23 mouse cellular contexts compared by ENCODE assay signal in the genomic region with DNA sequence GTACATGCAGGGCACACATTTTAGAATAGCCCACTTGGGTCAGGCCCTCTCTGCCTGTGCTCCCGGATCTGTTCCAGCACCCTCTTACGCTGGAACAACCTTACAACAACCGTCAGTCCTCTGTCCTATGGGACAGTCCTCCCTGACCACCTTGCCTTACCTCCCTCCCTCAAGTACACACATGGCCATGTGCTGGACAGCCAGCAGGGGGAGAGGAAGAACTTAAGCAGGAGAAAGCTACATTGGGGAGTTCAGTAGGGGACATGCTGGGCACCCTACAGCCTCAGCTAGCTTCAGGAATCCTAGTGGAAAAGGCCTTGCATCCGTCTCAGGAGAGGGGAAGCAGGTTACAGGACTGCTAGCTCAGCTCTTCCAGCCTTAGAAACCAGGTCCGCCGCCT. TPM values are rescaled to one million over a fixed set of nuclear protein-coding genes. Genes with fewer than 3 reads are reported as not detected.
DNase-seq lines count a peak whose midpoint lies in the region; ATAC-seq and TF ChIP-seq lines count a peak whose summit lies in the region.
"Had no signal": no experiment of that assay in that cellular context is flagged by ENCODE, and none has a peak within 500 bp of the region (broad histone marks: within the 10 kb centered on the region; RNA-seq: fewer than 3 reads in every experiment).

No protein-coding gene starts in this region.

- H3K9ac ChIP-seq in lung, postnatal 0 days (replicated peaks; ENCODE audit: low read depth) = no peak overlapping the region
- H3K9ac ChIP-seq: hindbrain, embryonic 12.5 days; limb, embryonic 15.5 days had no signal

- peak; percentile 28; the same call in 1 of the 2 replicates for TF ChIP-seq CTCF in gastrocnemius, adult 2 months (IDR thresholded peaks at IDR 0.05)
- TF ChIP-seq CTCF in left cerebral cortex, adult 2 months (IDR thresholded peaks at IDR 0.05) = peak; percentile 34
- TF ChIP-seq CTCF in lung, postnatal 0 days (IDR thresholded peaks at IDR 0.05) = peak; percentile 61
- TF ChIP-seq CTCF in embryonic fibroblast, embryonic 13.5 days (IDR thresholded peaks at IDR 0.05; ENCODE audit: borderline replicate concordance, insufficient read depth, low read length) = peak; percentile 13; the same call in 1 of the 2 replicates

- intact Hi-C loops in gastrocnemius, adult 2 months (cut with DNase I) = no loop called here
- intact Hi-C loops in gastrocnemius, postnatal 36 days (cut with DNase I) = no loop called here
- intact Hi-C loops in left cerebral cortex, adult 2 months (cut with DNase I) = loop anchor here (5.0 kb wide), 1 partner anchor 49 kb away; no protein-coding TSS in a partner anchor
- intact Hi-C loops in left cerebral cortex, postnatal 14 days (cut with DNase I) = no loop called here

- no peak for TF ChIP-seq EP300 in lung, postnatal 0 days (IDR thresholded peaks at IDR 0.05)

- ATAC-seq in lung, postnatal 0 days = no peak
- ATAC-seq: inflammation-experienced regulatory T-cells, adult 6 months; midbrain, embryonic 15.5 days had no signal

- TF ChIP-seq POLR2A in embryonic fibroblast, embryonic 13.5 days (IDR thresholded peaks at IDR 0.05; ENCODE audit: low read depth, low read length) = no peak

- peaks cover 9% of the 10 kb centered on the region for H3K4me1 ChIP-seq in lung, postnatal 0 days (ENCODE audit: insufficient read depth, low read depth, low read length)
- no peaks in the 10 kb centered on the region for H3K4me1 ChIP-seq in embryonic fibroblast, embryonic 13.5 days (ENCODE audit: control insufficient read depth, insufficient read depth, low read length)

- 0 out of 2 replicates have a peak overlapping the region, but pooled peaks have one; percentile 8 for H3K27ac ChIP-seq in gastrocnemius, adult 2 months
- H3K27ac ChIP-seq in left cerebral cortex, adult 2 months = no peak overlapping the region
- no peak overlapping the region for H3K27ac ChIP-seq in lung, postnatal 0 days (ENCODE audit: low read length)
- H3K27ac ChIP-seq in embryonic fibroblast, embryonic 13.5 days (ENCODE audit: insufficient read depth, low read length) = no peak overlapping the region
- H3K27ac ChIP-seq: forebrain, embryonic 10.5 days; hindbrain, embryonic 12.5 days; limb, embryonic 15.5 days; midbrain, embryonic 15.5 days had no signal

- no peaks in the 10 kb centered on the region for H3K9me3 ChIP-seq in lung, postnatal 0 days (ENCODE audit: low read length)
- H3K9me3 ChIP-seq: forebrain, embryonic 10.5 days; hindbrain, embryonic 12.5 days; limb, embryonic 15.5 days; midbrain, embryonic 15.5 days had no signal

- 0 out of 2 replicates have a peak, but pooled peaks cover 3% of the 10 kb centered on the region for H3K36me3 ChIP-seq in lung, postnatal 0 days (ENCODE audit: insufficient read depth, low read length)
- H3K36me3 ChIP-seq: forebrain, embryonic 10.5 days; hindbrain, embryonic 12.5 days; limb, embryonic 15.5 days; midbrain, embryonic 15.5 days had no signal

- no peak for DNase-seq in gastrocnemius, adult 2 months
- DNase-seq in gastrocnemius, postnatal 36 days = no peak
- no peak for DNase-seq in left cerebral cortex, adult 2 months (ENCODE audit: extremely low spot score in 1 of 2, low spot score in 2 of 2)
- no peak for DNase-seq in left cerebral cortex, postnatal 14 days (ENCODE audit: low spot score in 2 of 2)
- DNase-seq in lung, postnatal 0 days (ENCODE audit: low spot score) = no peak
- DNase-seq in lung, postnatal 10 days = no peak
- no peak for DNase-seq in cerebellum, adult 11-12 months
- DNase-seq: cerebellum, adult 9-10 months; heart, adult 18-20 months; heart, postnatal 10 days; kidney, adult 9 months; kidney, postnatal 4 days; lung, postnatal 36 days; right cerebral cortex, postnatal 4 days had no signal

- WGBS in lung, postnatal 0 days = 86% methylated on average over 6 of the region's 6 CpGs

- H3K4me2 ChIP-seq in lung, postnatal 0 days (replicated peaks; ENCODE audit: low read depth, low read length) = no peak overlapping the region
- H3K4me2 ChIP-seq: hindbrain, embryonic 12.5 days; midbrain, embryonic 15.5 days had no signal

- no peak overlapping the region for H3K4me3 ChIP-seq in gastrocnemius, adult 2 months
- H3K4me3 ChIP-seq in left cerebral cortex, adult 2 months = no peak overlapping the region
- H3K4me3 ChIP-seq in lung, postnatal 0 days (ENCODE audit: low read depth, low read length) = no peak overlapping the region
- no peak overlapping the region for H3K4me3 ChIP-seq in embryonic fibroblast, embryonic 13.5 days (ENCODE audit: insufficient read depth, low read length)
- H3K4me3 ChIP-seq: forebrain, embryonic 10.5 days; hindbrain, embryonic 12.5 days; limb, embryonic 15.5 days; midbrain, embryonic 15.5 days had no signal

- peaks cover 10% of the 10 kb centered on the region; the same call in 1 of the 2 replicates for H3K27me3 ChIP-seq in lung, postnatal 0 days (replicated peaks; ENCODE audit: insufficient read depth, low read length)

RNA-seq across cellular contexts. Expression of gene Jag2, which starts 3.6 kb away (rescaled TPM):
- total RNA-seq in gastrocnemius, adult 2 months (2021) = 10 to 100 TPM; 20.3 to 30.2 TPM
- total RNA-seq in gastrocnemius, postnatal 36 days (2021) = 10 to 100 TPM; 18.0 to 19.6 TPM
- total RNA-seq in left cerebral cortex, adult 2 months (2021) = 10 to 100 TPM; 57.9 to 62.2 TPM
- 10 to 100 TPM; 60.2 to 61.2 TPM for total RNA-seq in left cerebral cortex, postnatal 14 days (2021)
- polyA plus RNA-seq in lung, postnatal 0 days (2015; fragmentation: Nextera tagmentation; extraction: Ambion mirVana) = 6.0 and 7.7 TPM in 2 replicates
- polyA plus RNA-seq in embryonic fibroblast, embryonic 13.5 days (2011; ENCODE audit: insufficient read length, low read depth, missing spikeins) = 0.25 TPM in 1 of 2 replicates, not detected in the other

RNA-seq across cellular contexts. Expression of gene Nudt14, which starts 16.0 kb away (rescaled TPM):
- 1 to 10 TPM; 5.4 to 7.9 TPM for total RNA-seq in gastrocnemius, adult 2 months (2021)
- 1 to 10 TPM; 7.5 to 8.2 TPM for total RNA-seq in gastrocnemius, postnatal 36 days (2021)
- total RNA-seq in left cerebral cortex, adult 2 months (2021) = 10 to 100 TPM; 10.1 to 13.7 TPM
- total RNA-seq in left cerebral cortex, postnatal 14 days (2021) = 10 to 100 TPM in 1 of 2 experiments, 1 to 10 TPM in 1; 9.5 to 11.0 TPM
- polyA plus RNA-seq in lung, postnatal 0 days (2015; fragmentation: Nextera tagmentation; extraction: Ambion mirVana) = 101 TPM in 2 replicates
- 6.4 and 8.4 TPM in 2 replicates for polyA plus RNA-seq in embryonic fibroblast, embryonic 13.5 days (2011; ENCODE audit: insufficient read length, low read depth, missing spikeins)

RNA-seq across cellular contexts. Expression of gene Btbd6, which starts 50.3 kb away (rescaled TPM):
- 10 to 100 TPM; 13.3 to 20.6 TPM for total RNA-seq in gastrocnemius, adult 2 months (2021)
- 10 to 100 TPM; 12.7 to 13.5 TPM for total RNA-seq in gastrocnemius, postnatal 36 days (2021)
- total RNA-seq in left cerebral cortex, adult 2 months (2021) = 10 to 100 TPM; 60.2 to 64.5 TPM
- total RNA-seq in left cerebral cortex, postnatal 14 days (2021) = 10 to 100 TPM; 54.4 to 55.9 TPM
- 20.2 and 23.4 TPM in 2 replicates for polyA plus RNA-seq in lung, postnatal 0 days (2015; fragmentation: Nextera tagmentation; extraction: Ambion mirVana)
- 7.9 and 9.0 TPM in 2 replicates for polyA plus RNA-seq in embryonic fibroblast, embryonic 13.5 days (2011; ENCODE audit: insufficient read length, low read depth, missing spikeins)

RNA-seq across cellular contexts. Expression of gene Gpr132, which starts 57.9 kb away (rescaled TPM):
- total RNA-seq in gastrocnemius, adult 2 months (2021) = under 1 TPM in 1 of 2 experiments, not detected in 1; 0.14 TPM
- under 1 TPM; 0.10 to 0.26 TPM for total RNA-seq in gastrocnemius, postnatal 36 days (2021)
- under 1 TPM in 1 of 2 experiments, not detected in 1; 0.18 TPM for total RNA-seq in left cerebral cortex, adult 2 months (2021)
- total RNA-seq in left cerebral cortex, postnatal 14 days (2021) = not detected
- polyA plus RNA-seq in lung, postnatal 0 days (2015; fragmentation: Nextera tagmentation; extraction: Ambion mirVana) = 0.25 and 0.40 TPM in 2 replicates
- not detected in 2 replicates for polyA plus RNA-seq in embryonic fibroblast, embryonic 13.5 days (2011; ENCODE audit: insufficient read length, low read depth, missing spikeins)
- total RNA-seq: gastrocnemius, adult 8-10 months; layer of hippocampus, postnatal 10 days; left cerebral cortex, postnatal 10 days had no signal
- polyA plus RNA-seq: hindbrain, embryonic 12.5 days had no signal
